Mouse (Mus musculus) 3T3-L1 (cell line): ENCODE results near the gene AW011738.

ENCODE experiments used
- DNase-seq: peaks from one replicate; pipeline ENCODE4 v3.0.0-alpha.2; 2015; ENCODE audit warnings: low read depth, low spot score

AW011738 gene

GRCm38 (mm10) chr4:156197829-156198205 is 5.3 kb upstream of the AW011738 start:
- peak; percentile 95 for DNase-seq

GRCm38 (mm10) chr4:156200623-156201475 is 2.3 kb upstream of the AW011738 start, which contains the start of gene Isg15:
Gene Isg15 (minus strand): TSS chr4:156200818.
- DNase-seq, result peak; percentile 63

GRCm38 (mm10) chr4:156202462-156202893 is 626 bp upstream of the AW011738 start:
- no peak for DNase-seq

- no peak for DNase-seq
These were observed 468 bp downstream of the AW011738 start for GRCm38 (mm10) chr4:156203413-156204131.

- DNase-seq, result no peak
These were observed 5.8 kb downstream of the AW011738 start for GRCm38 (mm10) chr4:156208872-156209271.

GRCm38 (mm10) chr4:156209963-156210635 is 7.0 kb downstream of the AW011738 start:
- DNase-seq, result no peak

DNA sequence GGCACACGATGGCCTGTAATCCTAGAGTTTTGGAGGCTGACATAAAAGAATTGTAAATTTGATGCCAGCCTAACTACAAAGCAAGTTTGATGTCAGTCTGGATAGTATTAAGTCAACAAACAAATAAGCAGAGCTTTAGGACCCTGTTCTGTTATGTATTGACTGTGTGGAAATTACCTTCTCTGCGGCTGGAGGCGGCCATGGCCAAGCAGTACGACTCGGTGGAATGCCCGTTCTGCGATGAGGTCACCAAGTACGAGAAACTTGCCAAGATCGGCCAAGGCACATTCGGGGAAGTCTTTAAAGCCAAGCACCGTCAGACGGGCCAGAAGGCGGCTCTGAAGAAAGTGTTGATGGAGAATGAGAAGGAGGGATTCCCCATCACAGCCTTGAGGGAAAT is 10.0 kb downstream of the AW011738 start:
- DNase-seq, result no peak

DNA sequence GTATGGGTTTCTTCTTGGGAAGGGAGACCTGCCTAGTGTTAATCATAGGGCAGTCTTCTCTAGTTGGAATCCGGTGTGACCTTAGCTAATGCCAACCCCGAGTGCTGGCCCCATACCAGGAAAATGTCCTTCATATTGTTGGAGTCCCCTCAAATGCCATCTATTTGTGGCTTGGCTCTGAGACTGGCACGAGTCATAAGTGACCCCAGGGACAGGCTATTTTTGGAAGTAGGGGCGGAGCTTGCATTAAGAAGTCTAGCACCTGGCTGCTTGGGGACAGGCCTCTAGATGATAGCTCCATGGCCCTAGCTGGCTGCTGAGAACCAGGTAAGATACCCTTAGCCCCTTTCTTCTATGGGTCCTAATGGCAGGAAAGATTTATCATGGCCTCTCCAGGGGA is 12.5 kb downstream of the AW011738 start, which contains the start of gene Perm1:
Gene Perm1, plus strand, starts transcription at position 220 of the 400 bp plus-strand sequence.
- peak; percentile 66 for DNase-seq

DNA sequence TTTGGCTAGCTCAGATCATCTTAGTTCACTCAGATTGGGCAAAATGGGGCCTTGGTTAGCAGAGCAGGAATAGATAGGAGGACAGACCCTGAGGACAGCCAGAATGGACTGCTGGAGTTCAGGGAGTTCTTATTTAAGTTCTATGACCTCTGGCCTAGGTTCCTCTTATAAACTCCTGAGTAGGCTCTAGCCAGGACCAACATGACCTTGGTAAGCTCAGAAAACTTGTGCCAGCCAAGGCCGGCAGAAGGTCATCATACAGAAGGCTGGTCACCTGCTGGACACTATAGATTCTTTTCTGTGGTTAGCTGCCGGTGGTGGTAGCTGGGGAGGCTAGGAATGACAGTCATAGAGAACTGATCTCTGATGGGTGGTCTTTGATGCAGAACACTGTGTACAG is 13.1 kb downstream of the AW011738 start:
- no peak for DNase-seq

GRCm38 (mm10) chr4:156217022-156217669 is 14.0 kb downstream of the AW011738 start:
- no peak for DNase-seq

DNA sequence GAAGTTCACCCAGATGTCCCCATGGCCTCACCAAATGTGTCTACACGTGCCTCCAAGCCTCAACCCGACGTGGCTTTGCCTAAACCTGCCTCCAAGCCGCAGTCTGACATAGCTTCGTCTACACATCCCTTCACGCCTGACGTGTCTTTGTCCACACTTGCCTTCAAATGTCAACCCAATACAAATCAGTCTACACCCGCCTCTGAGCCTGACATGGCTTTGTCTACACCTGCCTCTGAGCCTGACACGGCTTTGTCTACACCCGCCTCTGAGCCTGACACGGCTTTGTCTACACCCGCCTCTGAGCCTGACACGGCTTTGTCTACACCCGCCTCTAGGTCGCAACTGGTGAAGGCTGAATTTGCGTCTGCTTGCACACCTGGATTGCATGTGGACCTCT is 14.7 kb downstream of the AW011738 start:
- DNase-seq, result no peak

GRCm38 (mm10) chr4:156219936-156220335 is 16.8 kb downstream of the AW011738 start:
- no peak for DNase-seq

DNA sequence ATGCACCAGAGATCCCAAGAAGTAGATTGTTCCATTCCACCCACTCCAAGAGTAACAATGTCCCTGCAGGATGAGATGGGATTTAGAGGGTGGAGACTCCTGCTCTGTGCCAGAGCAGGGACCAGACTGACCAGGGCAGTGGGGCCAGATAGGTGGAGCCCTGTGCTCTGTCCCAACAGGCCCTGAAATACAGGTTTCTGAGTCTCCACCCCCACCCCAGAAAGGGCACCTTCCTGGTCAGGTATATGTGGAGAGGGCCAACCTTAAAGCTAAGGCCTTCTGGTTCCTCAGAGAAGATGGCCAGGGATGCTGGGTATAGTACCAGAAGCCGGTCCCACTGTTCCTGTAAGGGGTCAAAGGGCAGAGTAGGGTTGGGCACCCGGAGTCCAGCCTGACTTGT is 21.2 kb downstream of the AW011738 start:
- no peak for DNase-seq

DNA sequence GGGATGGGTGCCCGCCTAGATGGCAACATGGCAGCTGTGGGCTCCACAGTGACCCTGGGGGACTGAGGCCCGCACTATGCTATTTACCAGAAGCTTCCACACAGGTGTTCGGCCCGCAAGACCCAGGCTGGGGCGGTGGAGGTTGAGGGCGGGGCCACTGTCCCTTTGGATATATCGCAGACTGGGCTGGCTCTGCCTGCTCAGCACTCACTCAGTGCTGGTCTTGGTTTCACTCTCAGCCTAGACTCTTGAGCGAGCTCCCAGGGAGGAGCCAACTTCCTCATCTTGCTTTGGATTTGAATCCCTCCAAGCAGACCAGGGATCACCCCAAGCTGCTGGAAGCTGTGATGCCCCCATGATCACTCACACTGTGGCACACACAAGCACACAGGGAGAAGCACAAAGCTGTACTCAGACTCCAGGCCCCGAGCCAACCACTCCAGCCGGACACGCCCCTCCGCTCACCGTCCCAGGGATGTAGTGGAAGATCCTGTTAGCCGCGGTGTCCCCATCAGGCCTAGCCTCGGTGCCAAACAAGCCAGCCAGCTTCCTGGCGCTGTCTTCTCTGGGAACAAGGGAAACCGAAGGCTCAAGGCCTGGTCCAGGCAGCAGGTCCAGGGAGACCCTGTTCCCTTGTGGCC is 24.8 kb downstream of the AW011738 start:
- DNase-seq, result peak; percentile 65

DNA sequence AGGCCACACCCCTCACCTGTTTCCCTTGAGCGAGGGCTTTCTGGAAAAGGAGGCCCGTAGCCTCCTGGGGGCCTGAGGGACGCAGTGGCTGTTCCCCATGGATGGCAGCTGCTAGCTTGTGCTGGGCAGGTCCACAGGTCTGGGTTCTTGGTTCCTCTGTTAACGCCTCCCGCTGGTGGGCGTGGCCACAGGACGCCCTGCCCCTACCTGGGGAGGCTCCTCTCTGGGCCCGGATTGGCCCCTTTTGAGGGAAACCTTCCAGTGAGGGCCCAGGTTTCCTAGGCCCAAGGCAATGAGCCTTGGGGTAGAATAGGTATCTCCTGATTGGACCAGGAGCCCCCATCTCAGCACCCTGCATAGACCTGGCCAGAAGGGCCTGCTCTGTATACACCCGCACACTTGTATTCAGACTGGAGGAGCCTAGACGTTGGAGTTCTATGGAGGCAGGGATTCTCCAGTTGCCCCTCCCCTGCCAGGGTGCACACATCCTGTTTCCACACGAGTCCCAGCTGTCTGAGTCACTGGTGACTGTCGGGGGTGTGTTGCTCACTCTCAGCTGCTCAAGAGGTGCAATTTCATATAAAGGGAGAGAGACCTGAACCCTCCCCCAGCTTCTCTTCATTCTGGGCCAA is 25.4 kb downstream of the AW011738 start:
- DNase-seq, result peak; percentile 88

DNA sequence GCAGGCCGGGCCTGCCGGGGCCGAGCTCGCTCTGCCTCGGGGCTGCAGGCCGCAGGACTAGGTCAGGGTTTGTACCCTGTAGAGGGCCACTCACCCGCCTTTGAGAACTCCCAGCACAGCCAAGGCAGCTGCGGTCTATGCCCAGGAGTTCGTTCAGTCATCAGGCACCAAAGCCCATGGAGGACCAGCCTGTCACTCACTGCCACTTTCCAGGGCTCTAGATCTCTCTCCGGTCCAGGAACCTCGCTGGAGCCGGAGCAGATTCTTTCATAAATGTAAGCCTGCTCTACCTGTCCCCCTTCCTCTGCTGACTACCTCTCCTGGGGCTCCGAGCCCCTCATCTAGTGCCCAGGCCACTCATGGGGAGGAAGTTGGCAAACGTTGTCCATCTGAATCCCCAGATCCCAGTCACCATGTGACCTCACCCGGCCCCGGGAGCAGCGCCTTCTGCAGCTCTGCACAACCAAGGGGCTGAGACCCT is 31.0 kb downstream of the AW011738 start:
- no peak for DNase-seq

DNA sequence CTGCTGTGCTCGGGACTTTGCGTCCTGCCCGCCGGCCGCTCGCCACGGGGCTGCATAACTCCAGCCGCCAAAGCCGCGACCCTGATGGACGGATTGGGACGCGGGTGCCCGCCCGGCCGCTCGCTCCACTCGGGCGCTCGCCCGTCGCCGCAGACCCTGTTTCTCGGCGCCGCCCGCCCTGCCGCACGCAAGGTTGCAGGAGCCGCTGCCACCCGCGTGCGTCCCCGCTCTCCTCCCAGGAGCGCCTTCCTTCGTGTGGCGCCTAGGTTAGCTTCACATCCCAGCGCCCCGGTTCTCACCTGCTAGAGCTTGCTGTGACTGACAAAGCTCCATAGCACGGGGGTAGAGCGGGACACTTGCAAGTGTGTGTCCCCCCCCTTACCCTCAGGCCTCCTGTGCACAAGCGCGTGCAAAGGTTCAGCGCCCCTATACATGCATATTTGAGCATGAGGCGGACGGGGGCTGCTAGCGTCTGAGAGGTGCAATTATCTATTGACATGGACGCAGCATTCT is 31.7 kb downstream of the AW011738 start, which contains the start of gene Plekhn1:
Gene Plekhn1, minus strand, starts transcription at position 157 of the 513 bp plus-strand sequence.
- DNase-seq, result peak; percentile 50

GRCm38 (mm10) chr4:156235360-156235770 is 32.3 kb downstream of the AW011738 start:
- peak; percentile 76 for DNase-seq

DNA sequence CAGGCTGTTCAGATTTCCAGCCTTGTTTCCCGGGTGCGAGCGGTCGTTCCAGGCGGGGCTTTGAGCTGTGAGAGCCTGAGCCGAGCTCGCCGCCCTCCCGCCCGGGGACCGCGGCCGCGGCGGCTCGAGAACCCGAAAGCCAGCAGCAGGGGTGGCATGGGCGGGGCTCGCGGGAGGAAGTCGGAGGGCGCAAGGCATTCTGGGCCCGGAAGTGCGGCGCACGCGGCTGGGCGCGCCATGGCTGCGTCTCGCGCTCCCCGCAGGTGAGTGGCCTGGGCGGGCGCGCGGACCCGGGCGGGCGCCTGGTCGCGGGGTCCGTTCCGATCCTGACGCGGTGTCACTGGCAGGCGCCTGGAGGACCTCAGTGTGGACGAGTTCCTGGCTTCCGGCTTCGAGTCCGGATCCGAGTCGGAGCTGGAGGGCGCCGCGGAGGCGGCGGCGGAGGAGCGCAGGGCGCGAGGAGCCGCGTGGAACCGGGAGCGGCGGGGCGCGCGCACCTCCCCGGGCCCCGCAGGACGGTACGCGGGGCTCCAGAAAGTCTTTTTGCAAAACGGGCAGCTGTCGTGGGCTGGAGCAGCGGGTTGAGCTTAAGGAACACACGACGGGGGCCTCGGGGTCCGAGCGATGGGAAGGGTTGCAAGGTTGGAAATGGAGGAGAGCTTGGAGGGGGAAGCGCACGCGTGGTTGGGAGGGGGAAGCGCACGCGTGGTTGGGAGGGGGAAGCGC is 32.9 kb downstream of the AW011738 start, which contains the start of gene Noc2l:
Gene Noc2l, plus strand, starts transcription at position 203 of the 726 bp plus-strand sequence.
- peak; percentile 85 for DNase-seq
